Mouse (Mus musculus): ENCODE results near the gene Sema4d. TPM values are rescaled to one million over a fixed set of nuclear protein-coding genes. Genes with fewer than 3 reads are reported as not detected.

Gene Sema4d
- total RNA-seq, 2 experiments from 2014 or later, result 96.5 to 108 TPM

DNA sequence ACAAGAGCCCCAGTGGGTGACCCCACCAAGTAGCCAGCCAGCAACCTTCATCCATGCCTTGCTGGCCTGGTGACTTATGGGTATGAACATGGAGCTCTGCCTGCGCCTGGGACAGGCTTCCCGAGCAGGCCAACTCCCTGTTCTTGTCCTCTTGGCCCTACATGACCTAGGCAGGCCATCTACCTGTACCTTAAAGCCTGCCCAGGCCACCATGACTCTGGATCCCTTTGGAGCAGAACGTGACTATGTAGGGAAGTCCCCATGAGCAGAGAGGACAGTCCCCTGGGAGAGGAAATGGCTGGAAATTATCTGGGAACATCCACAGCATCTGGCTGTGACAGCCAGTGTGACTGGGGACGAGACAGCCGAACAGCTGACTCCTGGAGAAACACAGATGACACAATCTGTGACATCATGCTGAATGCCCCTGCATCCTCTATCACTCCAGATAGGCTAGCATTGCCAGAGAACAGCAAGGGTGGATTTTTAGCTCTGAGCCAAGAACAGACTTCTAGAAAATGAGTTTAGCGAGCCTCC is 15.7 kb downstream of the Sema4d start:
- no peak for DNase-seq

DNA sequence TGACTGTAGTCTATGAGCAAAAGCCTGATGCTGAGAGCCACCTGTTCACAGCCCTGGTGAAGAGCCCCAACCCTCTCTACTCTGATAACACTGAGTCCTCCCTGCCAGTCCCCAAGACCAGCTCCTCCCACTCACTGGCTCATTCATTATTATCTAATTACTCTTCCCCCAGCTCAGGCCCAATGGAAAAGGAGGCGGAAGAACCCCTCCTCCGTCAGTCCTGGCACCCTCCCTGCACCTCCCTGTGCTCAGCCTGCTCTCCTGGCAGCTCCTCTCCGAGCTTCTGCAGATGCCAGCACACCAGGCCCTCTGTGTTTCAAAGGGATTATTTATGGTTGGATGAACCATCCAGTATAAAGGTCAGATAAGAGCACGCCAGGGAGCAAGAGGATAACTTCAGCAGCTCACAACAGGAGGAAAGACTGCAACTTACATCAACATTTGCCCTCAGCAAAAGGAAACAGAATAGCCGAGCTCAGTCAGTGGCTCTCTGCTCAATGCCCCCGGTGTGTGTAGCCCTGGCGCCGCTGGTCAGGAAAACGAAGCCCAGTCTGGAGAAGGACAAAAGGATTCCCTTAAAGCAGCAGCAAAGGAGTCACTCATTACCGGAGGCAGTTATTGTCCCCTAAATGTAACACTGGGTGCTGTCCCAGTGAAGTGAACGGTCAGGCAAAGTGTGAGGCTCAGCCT is 16.4 kb downstream of the Sema4d start:
- peak; percentile 85 to 88 for DNase-seq

DNA sequence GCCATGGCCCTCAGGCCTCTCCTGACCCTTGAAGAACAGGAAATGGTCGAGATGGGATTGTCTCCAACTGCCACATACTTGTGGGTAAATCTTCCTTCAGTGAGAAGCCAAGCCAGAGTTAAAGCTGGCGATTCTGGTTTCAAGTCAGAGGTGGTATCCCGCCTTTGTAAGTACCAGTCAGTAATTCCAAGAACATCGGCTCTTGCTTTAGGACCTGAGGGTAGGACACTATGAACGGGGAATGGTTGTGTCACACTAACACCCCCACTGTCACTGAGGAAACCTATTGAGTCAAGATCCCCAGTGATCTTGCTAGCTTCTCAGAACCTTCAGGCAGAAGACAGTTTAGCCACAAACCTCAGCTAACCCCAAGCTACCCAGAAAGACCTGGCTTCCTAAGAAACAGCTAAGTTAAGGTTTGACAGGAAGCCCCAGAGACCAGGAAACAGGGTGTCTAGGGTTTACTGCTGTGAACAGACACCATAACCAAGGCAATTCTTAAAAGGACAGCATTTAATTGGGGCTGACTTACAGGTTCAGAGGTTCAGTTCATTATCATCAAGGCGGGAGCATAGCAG is 17.3 kb downstream of the Sema4d start:
- no peak for DNase-seq

DNA sequence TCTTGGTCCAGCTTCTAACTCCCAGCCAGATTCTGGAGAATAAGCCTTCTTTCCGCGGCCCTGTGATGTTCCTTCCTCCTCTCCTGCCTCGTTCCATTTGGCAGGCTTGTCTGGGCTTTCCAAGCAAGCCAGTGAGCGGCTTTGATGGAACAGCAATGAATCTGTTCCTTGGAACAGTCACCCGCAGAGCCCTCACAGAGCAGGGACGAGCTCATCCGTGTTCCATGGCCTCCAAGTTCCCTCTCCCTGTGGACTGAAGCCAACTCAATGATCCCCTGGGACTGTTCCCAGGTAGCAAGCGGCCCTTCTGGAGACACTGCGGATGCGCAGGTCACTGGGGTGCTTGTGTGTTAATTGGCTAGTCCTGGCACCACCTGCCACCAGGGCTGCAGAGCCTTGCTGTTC is 21.7 kb downstream of the Sema4d start:
- peak; percentile 69 to 73 for DNase-seq

DNA sequence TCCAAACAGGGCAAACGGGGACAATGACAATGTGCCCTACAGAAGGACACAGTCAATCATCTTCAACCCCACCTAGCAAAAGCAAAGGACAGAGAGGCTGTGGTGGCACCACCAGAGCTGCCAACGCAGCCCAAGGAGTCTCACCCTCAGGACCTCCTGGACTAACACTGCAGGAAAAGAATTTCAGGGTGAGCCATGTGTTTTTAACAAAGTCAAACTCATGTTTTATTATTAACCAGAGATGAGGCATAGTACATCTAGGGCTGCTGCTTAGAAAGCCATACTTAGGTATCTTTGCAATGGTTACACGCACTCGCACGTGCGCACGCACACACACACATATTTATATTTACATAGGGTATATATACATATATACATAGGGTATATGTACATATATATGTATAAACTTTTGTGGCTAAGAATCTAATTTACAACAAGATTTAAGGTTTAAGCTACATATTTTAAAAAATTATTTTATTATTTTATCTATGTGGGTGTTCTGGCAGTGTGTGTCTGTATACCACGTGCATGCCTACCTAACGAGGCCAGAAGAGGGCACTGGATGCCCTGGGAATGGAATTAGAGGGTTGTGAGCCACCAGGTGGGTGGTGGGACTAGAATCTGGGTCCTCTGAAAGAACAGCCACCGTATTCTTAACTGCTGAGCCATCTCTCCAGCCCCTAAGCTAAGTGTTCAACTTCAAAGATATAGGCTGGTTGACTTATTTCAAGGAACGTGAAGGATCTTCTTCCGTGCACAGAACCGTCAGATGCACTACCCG is 22.7 kb downstream of the Sema4d start:
- no peak for DNase-seq

DNA sequence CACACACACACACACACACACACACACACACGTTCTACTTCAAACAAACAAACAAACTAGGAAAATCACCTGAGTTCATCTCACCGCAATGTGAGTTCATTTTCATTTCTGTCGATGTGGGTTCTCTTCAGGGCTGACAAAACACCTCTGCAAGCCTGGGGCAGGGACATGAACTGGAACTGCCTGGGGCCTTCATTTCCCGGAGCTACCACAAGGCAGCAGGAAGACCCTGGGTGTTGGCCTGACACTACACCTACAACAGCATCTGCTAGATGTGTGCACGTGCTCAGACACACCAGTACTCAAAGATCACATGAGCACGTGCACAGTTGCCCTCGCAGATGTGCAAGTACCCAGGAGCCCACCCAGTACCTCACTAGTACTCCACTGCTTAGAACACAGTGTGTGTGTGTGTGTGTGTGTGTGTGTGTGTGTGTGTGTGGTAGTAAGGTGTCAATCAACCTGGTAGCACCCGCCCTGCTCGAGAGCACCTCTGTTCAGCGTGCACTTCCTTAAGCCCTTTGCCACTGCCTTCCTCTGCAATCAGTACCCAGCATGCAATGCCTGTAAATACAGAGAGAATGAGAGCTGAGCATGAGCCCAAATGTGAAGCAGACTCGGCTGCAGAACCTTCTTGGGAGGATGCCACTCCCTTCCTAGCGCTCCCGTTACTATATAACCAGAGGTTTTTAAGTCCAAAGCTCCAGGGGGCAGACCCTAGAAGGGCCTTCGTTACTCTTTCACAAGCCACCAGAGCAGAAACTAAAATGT is 25.4 kb downstream of the Sema4d start:
- DNase-seq, result no peak

DNA sequence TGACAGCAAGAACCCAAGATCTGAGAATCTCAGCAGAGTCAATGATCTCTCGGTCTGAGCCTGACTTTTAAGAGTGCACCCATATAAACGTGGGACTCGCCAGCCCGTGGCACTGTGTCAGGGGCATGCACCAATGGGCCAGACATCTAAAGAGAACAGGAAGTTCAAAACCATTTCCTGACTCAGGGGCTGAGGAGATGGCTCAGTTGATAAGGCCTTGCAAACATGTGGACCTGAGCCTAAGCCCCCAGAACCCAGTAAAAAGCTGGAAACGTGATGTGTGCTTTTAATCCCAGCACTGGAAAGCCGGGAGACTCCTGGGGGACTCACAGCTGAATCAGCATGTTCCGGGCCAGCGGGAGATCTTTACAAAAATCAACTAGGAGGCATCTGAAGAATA is 26.0 kb downstream of the Sema4d start:
- no peak for DNase-seq

DNA sequence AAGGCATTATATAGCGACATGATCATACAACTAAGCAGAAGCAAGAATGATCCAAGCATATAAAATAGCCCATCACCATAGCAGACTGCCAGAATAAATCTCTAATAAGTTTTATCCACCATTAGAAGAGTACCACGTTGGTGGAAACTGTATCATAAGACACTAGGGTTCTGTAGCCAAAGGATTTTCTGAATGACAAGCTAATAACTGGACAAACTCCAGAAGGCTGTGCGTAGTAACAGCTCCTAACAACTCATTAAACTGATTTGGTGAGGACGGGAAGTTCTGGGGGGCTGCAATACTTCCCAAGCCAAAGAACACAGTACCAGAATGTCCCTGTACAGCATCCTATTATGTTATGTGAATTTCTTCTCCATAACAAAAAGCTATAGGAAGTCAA is 26.8 kb downstream of the Sema4d start:
- no peak for DNase-seq

DNA sequence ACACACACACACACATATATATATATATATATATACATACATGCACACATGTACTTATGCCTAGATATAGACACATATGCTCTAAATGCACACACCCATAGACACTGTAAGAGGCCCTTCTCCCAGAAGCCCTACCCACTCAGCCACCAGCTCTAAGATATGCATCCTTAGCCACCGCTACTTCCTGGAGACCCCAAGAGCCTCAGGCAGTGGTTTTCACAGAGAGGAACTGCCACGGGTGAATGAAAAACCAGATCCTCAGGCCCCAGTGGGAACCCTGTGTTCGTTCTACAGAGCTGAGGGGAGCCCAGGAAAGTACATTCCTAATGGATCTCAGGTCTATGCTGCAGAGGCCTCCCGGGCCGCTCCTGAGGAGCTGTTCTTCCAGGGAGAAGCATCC is 28.2 kb downstream of the Sema4d start:
- DNase-seq, result no peak

DNA sequence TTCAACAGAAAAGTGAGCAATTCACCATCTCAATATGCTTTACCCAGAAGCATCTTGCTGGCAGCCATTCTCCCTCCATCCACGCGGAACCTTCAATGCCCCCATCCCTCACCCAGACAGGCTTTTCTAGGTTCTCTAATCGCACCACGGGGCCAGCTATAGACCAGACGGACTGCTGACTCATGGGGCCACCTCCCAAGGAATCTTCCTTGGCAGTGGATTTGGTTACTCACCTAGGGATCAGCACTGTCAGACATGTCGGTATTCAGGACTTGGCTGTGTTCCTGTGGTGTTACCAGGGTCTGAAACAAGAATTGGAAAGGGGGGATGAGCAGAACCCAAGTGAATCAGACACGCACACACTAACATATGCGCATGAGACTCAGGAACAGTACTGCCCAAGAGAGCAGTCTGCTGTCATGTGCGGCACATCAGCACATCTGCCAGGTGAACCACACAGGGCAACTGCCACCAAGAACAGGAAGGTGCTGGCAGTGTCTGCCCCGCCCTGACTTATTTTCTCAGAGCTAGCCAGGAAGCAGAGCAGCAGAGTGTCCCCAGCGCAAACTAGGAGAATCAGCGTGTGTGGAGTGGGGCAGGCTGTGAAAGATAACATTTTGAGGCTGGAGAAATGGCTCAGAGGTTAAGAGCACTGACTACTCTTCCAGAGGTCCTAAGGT is 30.4 kb downstream of the Sema4d start:
- no peak for DNase-seq

DNA sequence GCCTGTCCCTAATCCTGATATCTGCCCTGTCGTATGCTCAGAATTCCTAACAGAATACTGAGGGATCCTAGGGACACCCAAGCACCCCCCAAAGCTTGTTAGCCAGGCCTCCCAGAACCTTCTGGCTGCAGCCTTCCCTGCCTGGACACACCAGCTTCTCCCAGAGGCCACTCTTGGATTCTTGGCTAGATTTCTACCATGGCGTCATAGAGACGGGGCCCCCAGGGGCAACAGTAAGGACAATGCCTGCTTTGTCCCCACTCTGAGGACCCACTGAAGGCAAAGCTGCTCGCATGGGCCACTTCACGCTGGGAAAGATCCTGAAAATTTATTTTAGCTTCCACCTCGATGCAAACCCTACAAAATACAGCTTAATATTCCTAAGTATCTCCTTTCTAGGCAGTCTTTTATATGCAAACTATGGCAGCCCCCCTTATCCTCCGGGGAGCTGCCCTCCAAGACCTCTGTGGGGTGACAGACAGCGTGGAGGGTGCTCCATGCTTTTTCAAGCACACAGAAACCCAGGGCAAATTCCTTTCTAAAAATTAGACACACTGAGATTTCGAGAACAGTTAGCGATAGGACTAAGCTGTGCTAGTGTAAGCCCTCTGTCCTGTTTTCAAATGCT is 32.2 kb downstream of the Sema4d start:
- peak; percentile 43 to 54 for DNase-seq

DNA sequence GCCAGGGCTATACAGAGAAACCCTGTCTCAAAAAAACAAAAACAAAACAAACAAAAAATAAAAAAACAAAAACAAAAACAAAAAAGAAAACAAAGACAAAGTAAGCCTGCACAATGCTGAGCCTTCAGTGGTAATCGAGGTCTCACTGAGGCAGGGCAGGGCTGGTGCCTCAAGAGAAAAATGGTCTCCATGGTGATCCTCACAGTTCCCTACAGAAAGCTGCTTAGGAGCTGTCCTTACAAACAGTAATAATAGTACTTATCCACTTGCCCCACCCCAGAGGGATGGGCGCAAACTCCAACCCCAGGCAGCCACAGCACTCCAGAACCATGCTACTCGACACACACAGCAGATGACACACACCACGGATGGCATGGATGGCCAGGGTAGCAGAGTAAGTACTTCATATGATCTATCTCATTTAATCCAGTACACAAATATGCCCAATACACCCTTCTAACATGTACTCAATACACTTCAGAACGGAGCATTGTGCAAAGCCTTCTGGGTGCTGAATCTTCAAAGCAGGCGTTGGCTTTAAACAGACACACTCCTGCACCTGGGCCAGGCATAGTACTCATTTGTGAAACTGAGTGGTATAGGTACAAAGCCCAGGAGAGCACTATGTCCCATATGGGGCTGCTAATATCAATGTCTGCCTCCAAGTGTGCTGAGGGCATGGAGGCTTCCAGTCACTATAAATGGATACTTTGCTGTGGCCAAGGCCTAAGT is 34.1 kb downstream of the Sema4d start:
- DNase-seq, result no peak

DNA sequence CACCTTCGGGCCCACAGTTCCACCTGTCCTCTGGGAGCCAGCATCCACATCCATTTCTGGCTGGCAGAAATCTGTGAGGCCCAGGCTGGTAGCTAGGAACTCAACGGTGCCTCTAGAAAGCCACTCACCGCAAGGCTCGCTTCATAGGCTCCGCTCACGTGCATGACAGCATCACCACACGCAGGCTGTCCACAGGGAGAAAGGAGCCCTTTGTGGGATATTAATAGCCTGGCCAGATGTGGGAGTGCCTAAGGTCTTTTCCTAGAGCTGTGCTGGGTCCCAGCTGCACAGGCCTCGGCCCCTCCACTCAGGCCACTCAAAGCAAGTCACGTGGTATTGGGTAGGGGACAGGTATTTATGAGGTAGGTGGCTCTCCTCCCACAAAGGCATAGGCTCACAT is 35.1 kb downstream of the Sema4d start:
- DNase-seq, result no peak

DNA sequence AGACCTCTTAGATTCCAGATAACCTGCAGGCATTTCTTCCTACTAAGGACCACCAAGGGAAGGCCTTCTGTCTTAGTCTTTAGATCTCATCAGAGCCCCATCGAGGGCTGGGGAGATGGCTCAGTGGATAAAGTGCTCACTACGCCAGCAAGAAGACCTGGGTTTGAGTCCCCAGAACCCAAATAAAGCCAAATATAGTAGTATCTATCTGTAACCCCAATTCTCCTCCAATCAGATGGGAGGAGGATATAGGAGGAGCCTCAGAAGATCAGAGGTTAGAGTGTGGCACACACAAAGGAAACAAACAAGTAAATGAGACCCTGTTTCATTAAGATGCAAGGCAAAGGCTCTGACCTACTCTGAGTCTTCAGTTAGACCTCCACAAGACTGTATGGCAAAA is 36.4 kb downstream of the Sema4d start:
- DNase-seq, result no peak

DNA sequence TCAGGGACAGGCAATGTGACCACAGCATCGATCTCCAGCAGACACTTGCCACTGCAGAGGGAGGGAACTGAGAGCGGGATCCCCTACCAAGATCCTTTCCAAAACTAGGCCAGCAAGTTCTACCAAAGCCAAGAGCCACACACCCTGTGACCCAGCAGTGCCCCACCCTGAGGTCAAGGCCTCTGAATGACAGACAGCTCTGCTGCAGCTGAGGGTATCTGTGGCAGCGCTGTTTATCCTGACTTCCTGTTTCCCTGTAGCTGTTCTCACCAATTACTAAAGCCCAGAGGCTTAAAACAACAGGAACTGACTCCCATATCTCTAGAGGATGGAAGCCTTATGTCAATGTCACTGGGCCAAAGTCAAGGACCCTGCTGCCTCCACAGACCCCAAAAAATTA is 37.0 kb downstream of the Sema4d start:
- no peak for DNase-seq

DNA sequence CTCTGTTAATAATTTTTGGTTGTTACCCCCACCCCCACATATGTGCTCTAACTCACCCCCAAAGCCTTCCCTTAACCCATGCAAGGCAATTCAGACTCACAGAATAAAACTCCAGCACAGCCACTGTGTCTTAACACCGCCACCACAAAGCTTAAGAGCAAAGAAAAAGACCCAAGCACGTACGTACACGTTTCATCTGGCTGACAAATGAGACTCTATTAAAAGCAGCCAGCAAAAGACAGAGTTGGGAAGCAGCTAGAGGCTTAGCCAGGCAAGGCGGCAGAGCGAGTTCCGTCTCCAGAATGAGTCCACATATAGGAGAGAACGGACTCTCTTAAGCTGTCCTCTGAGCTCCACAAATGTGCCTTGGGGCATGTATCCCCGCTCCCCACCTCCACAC is 37.5 kb downstream of the Sema4d start:
- no peak for DNase-seq

DNA sequence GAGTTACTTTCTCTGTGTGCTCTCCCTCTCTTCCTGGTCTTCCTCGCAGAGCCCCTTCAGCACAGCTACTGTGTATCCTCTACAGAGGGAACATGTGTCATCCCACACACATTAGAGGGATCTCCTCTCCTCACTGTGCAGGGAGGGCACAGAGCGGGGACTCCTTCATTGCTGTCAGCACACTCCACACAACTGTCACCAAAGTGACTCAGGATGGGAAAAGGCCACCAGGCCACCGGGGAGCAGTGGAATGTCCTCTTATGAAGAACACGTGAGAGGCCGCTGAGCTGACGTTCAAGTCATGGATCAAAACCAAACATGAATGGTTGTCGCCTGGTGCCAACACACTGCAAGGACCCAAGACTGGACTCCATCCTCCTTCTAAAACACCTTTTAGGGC is 38.0 kb downstream of the Sema4d start:
- DNase-seq, result no peak

DNA sequence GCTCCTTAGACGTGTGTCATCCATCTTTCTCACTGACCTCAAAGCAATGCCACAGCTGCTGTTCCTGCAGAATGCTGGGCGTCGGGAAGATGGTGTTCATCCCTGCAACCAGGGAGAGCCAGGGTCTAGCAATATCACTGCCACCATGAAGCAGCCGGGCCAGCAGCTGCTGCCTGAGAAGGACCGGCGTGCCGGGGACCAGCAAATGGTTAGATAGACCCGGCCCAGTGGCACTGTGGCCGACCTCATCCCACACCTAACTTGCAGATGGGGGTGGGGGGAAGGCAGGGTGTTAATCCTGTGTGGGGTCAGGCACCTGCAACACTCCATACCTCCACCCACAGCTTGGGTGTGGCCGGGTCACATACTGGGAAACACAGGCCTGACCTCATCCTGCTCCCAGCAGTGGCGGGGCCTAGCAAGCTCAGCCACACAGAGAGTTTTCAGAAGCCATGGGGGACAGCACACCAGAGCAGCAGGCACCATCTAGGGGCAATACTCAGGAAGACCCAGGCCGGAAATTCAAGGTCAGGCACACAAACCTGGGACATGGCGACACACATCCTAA is 38.9 kb downstream of the Sema4d start:
- no peak for DNase-seq

DNA sequence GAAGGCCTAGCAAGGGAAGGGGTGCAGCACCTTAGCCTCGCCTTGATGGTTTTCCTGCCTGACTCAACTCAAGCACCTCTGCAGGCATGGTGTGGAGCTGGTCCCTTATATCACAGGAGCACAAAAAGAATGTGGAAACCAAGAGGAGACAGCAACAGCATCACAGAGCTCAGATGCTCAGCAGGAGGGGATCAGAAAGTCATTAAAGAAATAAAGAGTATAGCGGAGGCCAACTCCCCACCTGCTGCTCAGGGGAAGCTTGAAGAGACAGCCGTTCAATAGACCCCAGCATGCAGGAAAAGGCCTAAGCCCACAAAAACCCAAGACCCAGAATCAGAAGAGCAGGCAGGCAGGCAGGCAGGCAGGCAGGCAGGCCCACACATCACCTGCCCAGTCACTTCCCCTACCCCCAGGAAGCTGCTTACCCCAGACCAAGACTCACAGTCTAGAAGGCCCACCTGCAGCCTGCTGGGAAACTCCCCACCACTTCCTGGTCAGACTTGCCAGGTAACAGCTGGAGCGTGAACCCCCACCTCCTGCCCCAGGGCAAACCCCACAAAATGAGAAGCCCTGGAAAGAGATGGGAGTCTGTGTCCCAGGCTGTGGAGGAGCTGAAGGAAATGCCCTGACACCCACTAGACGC is 39.6 kb downstream of the Sema4d start:
- no peak for DNase-seq

DNA sequence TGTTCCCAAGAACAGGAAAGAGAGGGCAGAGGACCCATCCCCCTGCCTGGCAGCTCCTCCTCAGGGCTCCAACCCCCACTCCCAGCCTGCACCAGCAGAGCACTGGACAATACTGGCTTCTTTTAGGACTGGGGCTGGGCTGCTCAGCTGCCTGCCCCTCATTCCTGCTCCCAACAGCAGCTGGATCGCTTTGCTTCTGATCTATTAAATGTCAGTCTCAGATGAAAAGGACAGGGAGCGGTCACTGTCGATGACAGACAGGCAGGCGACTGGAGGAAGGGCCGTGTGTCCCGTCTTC is 40.4 kb downstream of the Sema4d start:
- no peak for DNase-seq
